10 mouse cellular contexts compared by ENCODE assay signal in genomic region chr5:142810710-142811599, GRCm38 (mm10). TPM values are rescaled to one million over a fixed set of nuclear protein-coding genes. Genes with fewer than 3 reads are reported as not detected.
DNase-seq lines count a peak whose midpoint lies in the region; ATAC-seq and TF ChIP-seq lines count a peak whose summit lies in the region.
"Had no signal": no experiment of that assay in that cellular context is flagged by ENCODE, and none has a peak within 500 bp of the region (broad histone marks: within the 10 kb centered on the region; RNA-seq: fewer than 3 reads in every experiment).

No protein-coding gene starts in this region.

- H3K4me1 ChIP-seq in kidney, embryonic 14.5 days (ENCODE audit: control insufficient read depth, insufficient read depth, low read length): peaks cover 30% of the 10 kb centered on the region
- peaks cover 46% of the 10 kb centered on the region for H3K4me1 ChIP-seq in hindbrain, embryonic 12.5 days
- H3K4me1 ChIP-seq in midbrain, postnatal 0 days (ENCODE audit: insufficient read depth, low read length): peaks cover 26% of the 10 kb centered on the region

- no peak for ATAC-seq in kidney, embryonic 14.5 days (ENCODE audit: low FRiP score, low TSS enrichment)
- no peak for ATAC-seq in hindbrain, embryonic 12.5 days (ENCODE audit: low FRiP score)
- no peak for ATAC-seq in midbrain, postnatal 0 days (ENCODE audit: low FRiP score)

- no peaks in the 10 kb centered on the region for H3K9me3 ChIP-seq in kidney, embryonic 14.5 days (ENCODE audit: control insufficient read depth, low read length)
- H3K9me3 ChIP-seq in hindbrain, embryonic 12.5 days (replicated peaks): no peaks in the 10 kb centered on the region
- no peaks in the 10 kb centered on the region for H3K9me3 ChIP-seq in midbrain, postnatal 0 days (ENCODE audit: low read length)

- H3K27ac ChIP-seq in kidney, embryonic 14.5 days (ENCODE audit: low read depth, low read length): no peak overlapping the region
- peak overlapping the region; percentile 100; the same call in 1 of the 2 replicates for H3K27ac ChIP-seq in hindbrain, embryonic 12.5 days
- H3K27ac ChIP-seq in midbrain, postnatal 0 days (ENCODE audit: low read depth, low read length): peak overlapping the region; percentile 100; the same call in 1 of the 2 replicates

- WGBS in kidney, embryonic 14.5 days: 41% methylated on average over 20 of the region's 20 CpGs
- WGBS in hindbrain, embryonic 12.5 days: 17% methylated on average over 20 of the region's 20 CpGs
- 10% methylated on average over 20 of the region's 20 CpGs for WGBS in midbrain, postnatal 0 days

- no peak overlapping the region; the same call in 1 of the 2 replicates for H3K4me2 ChIP-seq in kidney, embryonic 14.5 days (replicated peaks; ENCODE audit: low read depth, low read length)
- peak overlapping the region; percentile 94 for H3K4me2 ChIP-seq in hindbrain, embryonic 12.5 days (replicated peaks)
- peak overlapping the region; percentile 96 for H3K4me2 ChIP-seq in midbrain, postnatal 0 days (ENCODE audit: low read depth, low read length, poor library complexity, severe bottlenecking)

- peak overlapping the region; percentile 31; the same call in 1 of the 2 replicates for H3K9ac ChIP-seq in kidney, embryonic 14.5 days (ENCODE audit: low read depth, low read length)
- peak overlapping the region; percentile 100 for H3K9ac ChIP-seq in hindbrain, embryonic 12.5 days
- H3K9ac ChIP-seq in midbrain, postnatal 0 days (replicated peaks; ENCODE audit: low read length, poor library complexity, severe bottlenecking): peak overlapping the region; percentile 100

- TF ChIP-seq CTCF in midbrain, postnatal 0 days (IDR thresholded peaks at IDR 0.05): no peak

- no peaks in the 10 kb centered on the region for H3K27me3 ChIP-seq in kidney, embryonic 14.5 days (ENCODE audit: control insufficient read depth, insufficient read depth, low read length)
- no peaks in the 10 kb centered on the region for H3K27me3 ChIP-seq in hindbrain, embryonic 12.5 days
- no peaks in the 10 kb centered on the region for H3K27me3 ChIP-seq in midbrain, postnatal 0 days (ENCODE audit: insufficient read depth, low read length)

- H3K36me3 ChIP-seq in kidney, embryonic 14.5 days (ENCODE audit: control insufficient read depth, insufficient read depth, low read length): peaks cover 25% of the 10 kb centered on the region; the same call in 1 of the 2 replicates
- H3K36me3 ChIP-seq in hindbrain, embryonic 12.5 days: peaks cover 37% of the 10 kb centered on the region
- H3K36me3 ChIP-seq in midbrain, postnatal 0 days (ENCODE audit: insufficient read depth, low read length): 0 out of 2 replicates have a peak, but pooled peaks cover 2% of the 10 kb centered on the region

- H3K4me3 ChIP-seq in kidney, embryonic 14.5 days (ENCODE audit: low read length): no peak overlapping the region; the same call in 1 of the 2 replicates
- peak overlapping the region; percentile 85 for H3K4me3 ChIP-seq in hindbrain, embryonic 12.5 days
- H3K4me3 ChIP-seq in midbrain, postnatal 0 days (ENCODE audit: low read depth, low read length): peak overlapping the region; percentile 98

- no peak for DNase-seq in kidney, postnatal 4 days
- peak; percentile 56 for DNase-seq in brain, adult 2 months (ENCODE audit: low read depth, low spot score)
- no peak for DNase-seq in midbrain, postnatal 0 days (ENCODE audit: low spot score)
- no peak for DNase-seq in adrenal gland, adult 18-20 months (ENCODE audit: low spot score in 2 of 2)
- DNase-seq in spleen, postnatal 10 days (ENCODE audit: low spot score in 2 of 2): no peak
- no peak for DNase-seq in gastrocnemius, postnatal 25 days
- DNase-seq: lung, postnatal 10 days; thymus, postnatal 4 days had no signal

RNA-seq across cellular contexts. Expression of gene Tnrc18, which starts 6.5 kb away (rescaled TPM):
- 32.7 and 41.1 TPM in 2 replicates for polyA plus RNA-seq in kidney, embryonic 14.5 days (2014; fragmentation: Nextera tagmentation; extraction: Ambion mirVana)
- polyA plus RNA-seq in hindbrain, embryonic 12.5 days (2016; fragmentation: Nextera tagmentation; extraction: Ambion mirVana): 72.8 and 73.7 TPM in 2 replicates
- total RNA-seq in midbrain, postnatal 0 days (2014; rRNA removed): 114 and 142 TPM in 2 replicates
- polyA plus RNA-seq in midbrain, postnatal 0 days (2015; fragmentation: Nextera tagmentation; extraction: Ambion mirVana): 17.4 and 19.4 TPM in 2 replicates
- 10 to 100 TPM; 46.4 to 57.7 TPM for total RNA-seq in adrenal gland, adult 18-20 months (2021)
- 10 to 100 TPM; 25.2 to 31.6 TPM for total RNA-seq in gastrocnemius, postnatal 25 days (2021)

Comparison
In these comparisons a context has a peak if more than half of its experiments do, and no peak if none do; other contexts are left out.
1. H3K9ac ChIP-seq: peak in every context shown above with its lines; median percentile 100 in hindbrain, embryonic 12.5 days; 100 in midbrain, postnatal 0 days; 31 in kidney, embryonic 14.5 days.